Mouse (Mus musculus) ES-Bruce4 (cell line): ENCODE data around the gene Egln2. TPM values are rescaled to one million over a fixed set of nuclear protein-coding genes. Genes with fewer than 3 reads are reported as not detected.

ENCODE experiments used
- H3K27ac ChIP-seq: 2 replicates; pipeline ENCODE4 v1.5.1; 2012; ENCODE audit warnings: low read length, inconsistent platforms; ENCODE audit not compliant: insufficient read depth
- H3K27me3 ChIP-seq: 2 replicates; pipeline ENCODE4 v1.6.1; 2012; ENCODE audit warnings: mild to moderate bottlenecking, low read length, inconsistent platforms; ENCODE audit not compliant: control insufficient read depth, poor library complexity, insufficient read depth, severe bottlenecking
- H3K36me3 ChIP-seq: 2 replicates; pipeline ENCODE4 v1.6.1; 2012; ENCODE audit warnings: inconsistent platforms, mild to moderate bottlenecking, low read length, moderate library complexity; ENCODE audit not compliant: control insufficient read depth, poor library complexity, insufficient read depth, severe bottlenecking
- H3K4me1 ChIP-seq: one replicate; pipeline ENCODE4 v1.8.1; 2011; ENCODE audit warnings: low read length; ENCODE audit not compliant: control insufficient read depth, insufficient read depth
- H3K4me3 ChIP-seq: 2 replicates; pipeline ENCODE4 v1.5.1; 2011; ENCODE audit warnings: low read depth, mild to moderate bottlenecking, low read length
- H3K9ac ChIP-seq: 2 replicates; pipeline ENCODE4 v1.6.1; 2012; ENCODE audit warnings: low read depth, mild to moderate bottlenecking, inconsistent platforms; ENCODE audit not compliant: poor library complexity, severe bottlenecking
- H3K9me3 ChIP-seq: replicated peaks from 2 replicates; pipeline ENCODE4 v1.6.1; 2012; ENCODE audit warnings: mild to moderate bottlenecking, low read length, inconsistent platforms; ENCODE audit not compliant: control insufficient read depth, poor library complexity, insufficient read depth, severe bottlenecking
- CTCF ChIP-seq: IDR thresholded peaks from one replicate; pipeline ENCODE4 v1.8.1; 2011; ENCODE audit warnings: low read depth, low read length
- EP300 ChIP-seq: IDR thresholded peaks from 2 replicates; pipeline ENCODE4 v1.6.1; 2011; ENCODE audit warnings: low read depth, low read length; ENCODE audit not compliant: insufficient read depth
- POLR2A ChIP-seq: IDR thresholded peaks from one replicate; pipeline ENCODE4 v1.8.1; 2011; ENCODE audit warnings: low read length; ENCODE audit not compliant: insufficient read depth
- polyA plus RNA-seq: library from polyadenylated mRNA; stranded (reverse); fragments of >200 nt; gene quantifications from 2 replicates; pipeline ENCODE4 v1.2.4, GENCODE M21; 2011; ENCODE audit warnings: low read depth; ENCODE audit not compliant: missing spikeins, insufficient read depth, insufficient read length

Gene Egln2
- polyA plus RNA-seq, 1 experiment = 22.3 TPM

DNA sequence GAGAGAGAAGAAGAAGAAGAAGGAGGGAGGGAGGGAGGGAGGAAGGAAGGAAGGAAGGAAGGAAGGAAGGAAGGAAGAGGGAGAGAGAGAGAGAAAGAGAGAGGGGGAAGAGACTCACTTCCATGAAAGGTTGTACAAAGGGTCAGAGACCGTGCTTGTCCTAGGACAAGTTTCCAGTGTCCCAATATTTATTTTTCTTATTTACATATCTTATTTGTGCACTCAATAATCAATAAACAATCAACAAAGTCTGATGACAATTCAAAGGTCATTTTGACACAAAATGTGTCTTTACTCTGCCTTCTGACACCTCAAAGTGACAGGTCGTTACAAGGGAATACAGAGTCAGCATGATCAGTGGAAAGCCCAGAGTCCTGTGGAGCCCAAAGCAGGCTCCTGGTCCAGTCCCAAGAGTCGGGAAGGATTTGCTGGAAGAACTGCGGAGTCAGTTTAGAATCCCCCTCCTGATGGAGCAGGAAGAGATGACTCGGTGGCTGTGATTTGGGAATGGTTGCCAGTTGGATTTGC is 42.2 kb downstream of the Egln2 start:
- no peak overlapping the region for H3K4me3 ChIP-seq
- H3K36me3 ChIP-seq = no peaks in the 10 kb centered on the region
- TF ChIP-seq EP300 (no peak), CTCF (no peak), POLR2A (no peak)
- H3K27ac ChIP-seq = no peak overlapping the region
- H3K9me3 ChIP-seq = no peaks in the 10 kb centered on the region
- no peak overlapping the region for H3K9ac ChIP-seq
- no peaks in the 10 kb centered on the region for H3K4me1 ChIP-seq
- no peaks in the 10 kb centered on the region for H3K27me3 ChIP-seq

DNA sequence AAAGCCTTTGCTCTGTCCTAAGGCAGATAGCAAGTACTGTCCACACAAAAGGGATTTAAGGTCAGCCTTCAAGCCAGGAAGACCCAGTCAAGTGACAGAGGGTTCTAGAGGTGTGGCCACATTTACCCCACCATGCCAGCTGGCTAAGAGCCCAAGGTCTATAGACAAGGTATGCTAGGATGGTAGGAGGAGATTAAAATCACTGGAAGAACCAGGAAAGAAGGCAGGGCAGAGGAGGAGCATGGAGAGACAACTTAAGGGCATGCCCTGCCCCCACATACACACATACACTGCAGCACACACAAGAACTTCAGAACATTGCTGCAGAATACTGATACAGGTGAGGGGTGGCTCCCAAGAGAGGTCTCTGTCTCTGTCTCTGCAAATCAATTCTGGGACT is 46.9 kb downstream of the Egln2 start, which contains the start of gene Cyp2f2:
TSS of gene Cyp2f2 (plus strand) at position 234 of the 400 bp plus-strand sequence.
- TF ChIP-seq CTCF = no peak
- no peak for TF ChIP-seq EP300
- no peak for TF ChIP-seq POLR2A
- Histone ChIP-seq H3K27ac (no peak within 1 kb of the TSS), H3K4me3 (no peak within 1 kb of the TSS), H3K9ac (no peak within 1 kb of the TSS), H3K36me3 (no peaks in the 10 kb centered on the region), H3K9me3 (no peaks in the 10 kb centered on the region), H3K27me3 (no peaks in the 10 kb centered on the region), H3K4me1 (no peaks in the 10 kb centered on the region)

DNA sequence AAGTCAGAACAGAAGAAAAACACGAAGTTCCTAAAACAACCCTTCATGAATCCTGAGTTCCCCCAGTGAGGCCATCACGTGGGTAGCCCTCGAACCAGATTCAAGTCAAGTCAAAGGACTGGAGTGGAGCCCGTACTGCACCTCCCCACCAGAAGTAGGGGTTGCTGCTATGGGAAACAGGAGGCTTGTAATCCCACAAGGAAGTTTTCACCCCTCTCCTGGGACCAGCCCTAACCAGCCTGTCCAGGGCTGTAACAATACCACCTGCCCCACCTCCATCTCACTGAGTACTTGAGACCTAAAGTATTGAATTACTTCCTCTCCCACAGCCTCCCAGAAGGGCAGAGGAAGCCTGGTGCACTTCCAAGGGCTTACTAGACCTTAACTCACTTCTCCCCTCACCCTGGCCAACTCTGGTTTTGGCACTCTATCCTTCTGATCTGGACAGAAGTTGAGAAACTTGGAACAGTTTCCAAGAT is 48.5 kb downstream of the Egln2 start:
- no peak overlapping the region for H3K4me3 ChIP-seq
- TF ChIP-seq POLR2A (no peak), EP300 (no peak), CTCF (no peak)
- H3K9me3 ChIP-seq = no peaks in the 10 kb centered on the region
- no peaks in the 10 kb centered on the region for H3K36me3 ChIP-seq
- H3K27ac ChIP-seq = no peak overlapping the region
- no peak overlapping the region for H3K9ac ChIP-seq
- no peaks in the 10 kb centered on the region for H3K27me3 ChIP-seq
- no peaks in the 10 kb centered on the region for H3K4me1 ChIP-seq

DNA sequence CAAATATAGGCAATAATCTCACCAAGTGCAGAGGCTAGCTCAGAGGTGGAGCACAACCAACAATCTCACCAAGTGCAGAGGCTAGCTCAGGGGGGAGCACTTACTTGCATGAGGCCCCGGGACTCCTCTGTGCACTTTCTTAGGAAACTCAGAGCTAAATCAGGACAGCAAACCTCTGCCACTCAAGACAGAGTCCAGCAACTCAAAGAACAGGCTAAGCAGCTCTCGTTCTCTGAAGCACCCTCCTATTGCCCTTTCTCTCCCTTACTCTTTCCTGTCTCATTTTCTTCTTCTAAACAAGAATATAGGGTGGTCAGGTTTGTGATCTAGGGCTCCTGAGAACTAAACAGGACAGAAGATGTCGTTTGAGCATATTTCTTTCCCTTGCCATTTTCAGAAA is 54.6 kb downstream of the Egln2 start:
- no peaks in the 10 kb centered on the region for H3K4me1 ChIP-seq
- no peaks in the 10 kb centered on the region for H3K36me3 ChIP-seq
- no peak for TF ChIP-seq CTCF
- TF ChIP-seq POLR2A = no peak
- TF ChIP-seq EP300 = no peak
- H3K4me3 ChIP-seq = no peak overlapping the region
- no peak overlapping the region for H3K9ac ChIP-seq
- H3K9me3 ChIP-seq = no peaks in the 10 kb centered on the region; the same call in 1 of the 2 replicates
- no peak overlapping the region for H3K27ac ChIP-seq
- no peaks in the 10 kb centered on the region for H3K27me3 ChIP-seq

DNA sequence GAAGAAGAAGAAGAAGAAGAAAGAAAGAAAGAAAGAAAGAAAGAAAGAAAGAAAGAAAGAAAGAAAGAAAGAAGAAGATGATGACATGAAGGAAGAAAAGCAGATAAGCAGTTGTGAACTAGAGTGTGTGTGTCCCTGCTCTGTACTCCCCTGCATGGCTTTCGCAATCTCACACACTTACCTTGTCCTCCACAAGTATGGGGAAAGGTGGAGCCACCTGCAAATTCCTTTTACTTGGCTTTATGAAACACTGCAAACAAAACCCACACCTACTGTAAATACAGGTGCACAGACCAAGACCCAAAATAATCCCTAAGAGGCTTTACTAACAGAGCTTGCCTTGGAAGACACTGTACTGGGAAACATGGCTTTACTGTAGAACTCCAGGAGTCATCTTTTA is 55.6 kb downstream of the Egln2 start:
- TF ChIP-seq EP300 = no peak
- no peak for TF ChIP-seq CTCF
- TF ChIP-seq POLR2A = no peak
- Histone ChIP-seq H3K4me3 (no peak overlapping the region), H3K27ac (no peak overlapping the region), H3K36me3 (no peaks in the 10 kb centered on the region), H3K27me3 (no peaks in the 10 kb centered on the region), H3K9me3 (no peaks in the 10 kb centered on the region; the same call in 1 of the 2 replicates), H3K9ac (no peak overlapping the region), H3K4me1 (no peaks in the 10 kb centered on the region)

DNA sequence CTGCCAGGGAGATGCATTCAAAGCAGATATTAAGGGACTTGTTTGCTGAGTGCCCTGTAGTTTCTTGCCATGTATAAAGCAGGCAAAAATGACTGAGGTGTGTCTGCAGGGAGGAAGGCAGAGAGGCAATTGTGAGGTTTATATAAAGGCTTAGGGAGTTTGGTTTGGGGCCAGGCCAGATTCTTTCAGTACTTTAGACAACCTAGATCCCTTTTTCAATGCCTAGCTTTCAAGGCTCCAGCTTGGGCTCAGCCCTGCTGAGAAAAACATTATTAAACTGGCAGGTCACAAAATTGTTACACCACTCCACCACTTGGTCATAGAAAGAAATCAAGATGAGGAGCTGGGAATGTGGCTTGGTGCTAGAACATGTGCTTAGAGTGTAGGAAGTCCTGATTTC is 56.3 kb downstream of the Egln2 start:
- Histone ChIP-seq H3K27ac (no peak overlapping the region), H3K9me3 (no peaks in the 10 kb centered on the region; the same call in 1 of the 2 replicates)
- TF ChIP-seq CTCF (no peak), POLR2A (no peak), EP300 (no peak)

More for the DNA sequence above, 56.3 kb downstream of the Egln2 start:
- H3K9ac ChIP-seq = no peak overlapping the region
- no peak overlapping the region for H3K4me3 ChIP-seq
- H3K27me3 ChIP-seq = no peaks in the 10 kb centered on the region
- H3K4me1 ChIP-seq = no peaks in the 10 kb centered on the region
- no peaks in the 10 kb centered on the region for H3K36me3 ChIP-seq

Other genes starting within 250 kb of the Egln2 start
- not detected in 2 replicates for gene Cyp2a22, start 227.4 kb downstream of the Egln2 start, polyA plus RNA-seq
- not detected in 2 replicates for gene Cyp2a12, start 137.7 kb downstream of the Egln2 start, polyA plus RNA-seq
- not detected in 2 replicates for gene Cyp2f2, start 46.9 kb downstream of the Egln2 start, polyA plus RNA-seq
- not detected in 2 replicates for gene Cyp2t4, start 13.1 kb downstream of the Egln2 start, polyA plus RNA-seq
- 35.8 and 39.3 TPM in 2 replicates for gene Rab4b, start 12.1 kb upstream of the Egln2 start, polyA plus RNA-seq
- not detected in 2 replicates for gene Gm21983, start 14.3 kb upstream of the Egln2 start, polyA plus RNA-seq
- 1.0 and 3.1 TPM in 2 replicates for gene Mia, start 14.4 kb upstream of the Egln2 start, polyA plus RNA-seq
- 10.9 and 12.6 TPM in 2 replicates for gene BC024978, start 29.0 kb upstream of the Egln2 start, polyA plus RNA-seq
- 228 and 239 TPM in 2 replicates for gene Snrpa, start 29.5 kb upstream of the Egln2 start, polyA plus RNA-seq
- gene Itpkc, start 61.9 kb upstream of the Egln2 start, polyA plus RNA-seq = 10.7 and 11.3 TPM in 2 replicates
- 7.8 and 10.9 TPM in 2 replicates for gene Coq8b, start 66.2 kb upstream of the Egln2 start, polyA plus RNA-seq
- 32.9 and 38.5 TPM in 2 replicates for gene Numbl, start 91.6 kb upstream of the Egln2 start, polyA plus RNA-seq
- 66.8 and 72.5 TPM in 2 replicates for gene Ltbp4, start 170.9 kb upstream of the Egln2 start, polyA plus RNA-seq
- 43.6 and 44.5 TPM in 2 replicates for gene Shkbp1, start 189.2 kb upstream of the Egln2 start, polyA plus RNA-seq
- gene Gm20479, start 190.6 kb upstream of the Egln2 start, polyA plus RNA-seq = 15.8 and 17.1 TPM in 2 replicates